Mouse (Mus musculus): ENCODE measurements around the gene Ttc28.
A peak's percentile ranks its signal among the peaks of the same experiment; 100 is the strongest.

Gene Ttc28

GRCm38 (mm10) chr5:110960067-110960466 is 80.5 kb downstream of the Ttc28 start:
- no peak for DNase-seq (ENCODE audit: low spot score)

- no peak for DNase-seq (ENCODE audit: low spot score)
Measured at GRCm38 (mm10) chr5:110960890-110961289, 81.3 kb downstream of the Ttc28 start.

GRCm38 (mm10) chr5:110967483-110968055 is 88.0 kb downstream of the Ttc28 start:
- DNase-seq (ENCODE audit: low spot score) = no peak

GRCm38 (mm10) chr5:110968566-110968965 is 89.0 kb downstream of the Ttc28 start:
- no peak for DNase-seq (ENCODE audit: low spot score)

- peak; percentile 26 for DNase-seq (ENCODE audit: low spot score)
Measured at GRCm38 (mm10) chr5:110970162-110970780, 90.7 kb downstream of the Ttc28 start.

GRCm38 (mm10) chr5:110976721-110977120 is 97.1 kb downstream of the Ttc28 start:
- no peak for DNase-seq (ENCODE audit: low spot score)

- DNase-seq (ENCODE audit: low spot score) = no peak
Measured at GRCm38 (mm10) chr5:110977796-110978195, 98.2 kb downstream of the Ttc28 start.

- DNase-seq (ENCODE audit: low spot score) = peak; percentile 79
Measured at GRCm38 (mm10) chr5:110978461-110978860, 98.9 kb downstream of the Ttc28 start.

- DNase-seq (ENCODE audit: low spot score) = peak; percentile 24
Measured at GRCm38 (mm10) chr5:110979011-110979860, 99.6 kb downstream of the Ttc28 start.

GRCm38 (mm10) chr5:110979861-110980346 is 100.3 kb downstream of the Ttc28 start:
- DNase-seq (ENCODE audit: low spot score) = peak; percentile 80

GRCm38 (mm10) chr5:110980576-110980975 is 101.0 kb downstream of the Ttc28 start:
- no peak for DNase-seq (ENCODE audit: low spot score)

- DNase-seq (ENCODE audit: low spot score) = peak; percentile 18
Measured at GRCm38 (mm10) chr5:110982436-110982835, 102.8 kb downstream of the Ttc28 start.

GRCm38 (mm10) chr5:110984136-110984681 is 104.6 kb downstream of the Ttc28 start:
- DNase-seq (ENCODE audit: low spot score) = no peak

- no peak for DNase-seq (ENCODE audit: low spot score)
Measured at GRCm38 (mm10) chr5:110996835-110997539, 117.4 kb downstream of the Ttc28 start.

- no peak for DNase-seq (ENCODE audit: low spot score)
Measured at GRCm38 (mm10) chr5:110997692-110998091, 118.1 kb downstream of the Ttc28 start.

GRCm38 (mm10) chr5:110998298-110998697 is 118.7 kb downstream of the Ttc28 start:
- no peak for DNase-seq (ENCODE audit: low spot score)

GRCm38 (mm10) chr5:111000953-111001352 is 121.3 kb downstream of the Ttc28 start:
- DNase-seq (ENCODE audit: low spot score) = no peak

- DNase-seq (ENCODE audit: low spot score) = no peak
Measured at GRCm38 (mm10) chr5:111003220-111003619, 123.6 kb downstream of the Ttc28 start.

- no peak for DNase-seq (ENCODE audit: low spot score)
Measured at GRCm38 (mm10) chr5:111003750-111004149, 124.1 kb downstream of the Ttc28 start.

GRCm38 (mm10) chr5:111006272-111007135 is 126.9 kb downstream of the Ttc28 start:
- no peak for DNase-seq (ENCODE audit: low spot score)

GRCm38 (mm10) chr5:111007136-111007500 is 127.5 kb downstream of the Ttc28 start:
- DNase-seq (ENCODE audit: low spot score) = no peak
